Mouse (Mus musculus) embryonic stem cell, embryonic (primary cell): ENCODE data around the gene Tax1bp3.

Experiments
- CTCF ChIA-PET, 4 experiments: fragments of 300-600 bp in 2 of 4; fragments of 350-600 bp in 2 of 4; sonication (Branson Sonifier 250); formaldehyde crosslinking; loops; one replicate each; lab custom pipeline; 2022; ENCODE audit warnings: inconsistent platforms in 2 of 4; lab: Charles Lee
- POLR2A ChIA-PET, 4 experiments: fragments of 300-600 bp in 2 of 4; fragments of 350-600 bp in 2 of 4; sonication (Branson Sonifier 250); formaldehyde crosslinking; loops; one replicate each; lab custom pipeline; 2022; ENCODE audit warnings: antibody characterized with exemption in 4 of 4, inconsistent platforms in 1 of 4; lab: Charles Lee

Tax1bp3 gene

GRCm38 (mm10) chr11:73176608-73177508 lies at the start of gene Tax1bp3, which contains the start of gene Emc6:
Gene Tax1bp3, plus strand, starts transcription at chr11:73177083.
Gene Emc6, minus strand, starts transcription at chr11:73177037.
- ChIA-PET CTCF (interaction anchor here in 2 of 4 experiments (0.5 to 1.0 kb wide), 2 partner anchors 38 to 39 kb away, joined by 3 to 4 read pairs; partner anchors contain the start of gene Haspin (in 1 of the 2)), POLR2A (interaction anchor here (0.6 to 4.0 kb wide), 28 partner anchors 8 to 179 kb away, joined by 3 to 38 read pairs (median 5); partner anchors contain the start of genes Ctns (in 3 of the 4), Haspin (in 3 of the 4), Shpk (in 3 of the 4) and P2rx5 (in 2 of the 4))

GRCm38 (mm10) chr11:73131020-73131419 lies 45.9 kb upstream of the Tax1bp3 start:
- ChIA-PET CTCF (interaction anchor here (0.6 to 3.7 kb wide), 12 partner anchors 29 to 1241 kb away, joined by 3 to 10 read pairs (median 4); partner anchors contain the start of genes Ctns (in 1 of the 4), P2rx5 (in 1 of the 4) and Shpk (in 1 of the 4)), POLR2A (interaction anchor here (0.6 to 1.8 kb wide), 10 partner anchors 9 to 68 kb away, joined by 3 to 5 read pairs (median 3); partner anchors contain the start of genes Ctns (in 3 of the 4), Shpk (in 3 of the 4) and Emc6 (in 1 of the 4))

- POLR2A ChIA-PET: interaction anchor here in 3 of 4 experiments (0.6 to 1.5 kb wide), 3 partner anchors 8 to 66 kb away, joined by 3 to 5 read pairs (median 3); partner anchors contain the start of genes Ctns (in 1 of the 3) and Shpk (in 1 of the 3)
- CTCF ChIA-PET: no interaction called here
Measured at GRCm38 (mm10) chr11:73132999-73133398, 43.9 kb upstream of the Tax1bp3 start.

GRCm38 (mm10) chr11:73134222-73134621 lies 42.7 kb upstream of the Tax1bp3 start:
- ChIA-PET POLR2A (interaction anchor here (0.6 to 1.5 kb wide), 11 partner anchors 9 to 1439 kb away, joined by 3 to 7 read pairs (median 3); partner anchors contain the start of genes Camkk1 (in 1 of the 4), Ctns (in 1 of the 4) and Shpk (in 1 of the 4)), CTCF (no interaction called here)

- ChIA-PET POLR2A (interaction anchor here in 2 of 4 experiments (0.6 to 4.0 kb wide), 4 partner anchors 10 to 62 kb away, joined by 3 to 18 read pairs (median 4); partner anchors contain the start of genes Ctns (in 1 of the 2) and Shpk (in 1 of the 2)), CTCF (interaction anchor here in 1 of 4 experiments (0.9 to 2.4 kb wide), 3 partner anchors 33 to 129 kb away, joined by 4 to 13 read pairs (median 9); no protein-coding TSS in a partner anchor)
Measured at GRCm38 (mm10) chr11:73136587-73136986, 40.3 kb upstream of the Tax1bp3 start.

- CTCF ChIA-PET: interaction anchor here in 3 of 4 experiments (0.7 to 2.7 kb wide), 18 partner anchors 9 to 1440 kb away, joined by 3 to 33 read pairs (median 9); partner anchors contain the start of genes Ctns (in 1 of the 3), P2rx5 (in 1 of the 3) and Shpk (in 1 of the 3)
- POLR2A ChIA-PET: interaction anchor here in 3 of 4 experiments (1.0 to 4.0 kb wide), 27 partner anchors 9 to 192 kb away, joined by 3 to 42 read pairs (median 6); partner anchors contain the start of genes Ctns (in 3 of the 3), P2rx5 (in 3 of the 3), Shpk (in 3 of the 3) and Aspa (in 1 of the 3)
Measured at GRCm38 (mm10) chr11:73137116-73137515, 39.8 kb upstream of the Tax1bp3 start.

- ChIA-PET POLR2A (interaction anchor here (0.5 to 4.0 kb wide), 55 partner anchors 9 to 647 kb away, joined by 3 to 42 read pairs (median 4); partner anchors contain the start of genes Ctns (in 3 of the 4), P2rx5 (in 3 of the 4), Shpk (in 3 of the 4) and Cyb5d2 (in 2 of the 4)), CTCF (interaction anchor here (0.6 to 2.7 kb wide), 39 partner anchors 8 to 1439 kb away, joined by 3 to 33 read pairs (median 4); partner anchors contain the start of genes Ctns (in 3 of the 4), Shpk (in 3 of the 4), P2rx5 (in 2 of the 4) and Emc6 (in 1 of the 4))
Measured at GRCm38 (mm10) chr11:73137591-73138501, 39.0 kb upstream of the Tax1bp3 start, which contains the start of gene Haspin. Gene Haspin, minus strand, starts transcription at chr11:73138294.

GRCm38 (mm10) chr11:73144261-73144681 lies 32.6 kb upstream of the Tax1bp3 start:
- ChIA-PET POLR2A (interaction anchor here in 3 of 4 experiments (0.6 to 4.6 kb wide), 16 partner anchors 10 to 558 kb away, joined by 3 to 31 read pairs (median 4); partner anchors contain the start of genes Ctns (in 2 of the 3), P2rx5 (in 2 of the 3) and Shpk (in 1 of the 3)), CTCF (interaction anchor here in 1 of 4 experiments (0.7 kb wide), 1 partner anchor 21 kb away, joined by 6 read pairs; no protein-coding TSS in a partner anchor)

- ChIA-PET CTCF (interaction anchor here (0.6 to 1.7 kb wide), 9 partner anchors 8 to 649 kb away, joined by 3 to 14 read pairs (median 4); partner anchors contain the start of gene Haspin (in 2 of the 4)), POLR2A (interaction anchor here (0.5 to 4.6 kb wide), 37 partner anchors 8 to 1605 kb away, joined by 3 to 31 read pairs (median 4); partner anchors contain the start of genes Haspin (in 3 of the 4), Ctns (in 2 of the 4), P2rx5 (in 2 of the 4) and Shpk (in 2 of the 4))
Measured at GRCm38 (mm10) chr11:73146026-73146974, 30.6 kb upstream of the Tax1bp3 start.

- ChIA-PET CTCF (interaction anchor here (0.6 to 1.7 kb wide), 6 partner anchors 9 to 505 kb away, joined by 3 to 14 read pairs (median 4); partner anchors contain the start of gene Haspin (in 2 of the 4)), POLR2A (interaction anchor here (0.6 to 4.6 kb wide), 22 partner anchors 9 to 1605 kb away, joined by 3 to 31 read pairs (median 6); partner anchors contain the start of genes Haspin (in 3 of the 4), Ctns (in 1 of the 4), Ncbp3 (in 1 of the 4) and P2rx5 (in 1 of the 4))
Measured at GRCm38 (mm10) chr11:73146975-73147365, 29.9 kb upstream of the Tax1bp3 start.

GRCm38 (mm10) chr11:73148209-73148608 lies 28.7 kb upstream of the Tax1bp3 start:
- POLR2A ChIA-PET: interaction anchor here in 3 of 4 experiments (0.6 to 2.8 kb wide), 7 partner anchors 8 to 1374 kb away, joined by 3 to 10 read pairs (median 5); partner anchors contain the start of gene P2rx5 (in 2 of the 3)
- CTCF ChIA-PET: interaction anchor here in 3 of 4 experiments (0.6 to 0.9 kb wide), 4 partner anchors 10 to 1313 kb away, joined by 3 to 13 read pairs (median 6); partner anchors contain the start of gene Haspin (in 1 of the 3)

- ChIA-PET POLR2A (interaction anchor here in 1 of 4 experiments (0.6 kb wide), 1 partner anchor 9 kb away, joined by 3 read pairs; no protein-coding TSS in a partner anchor), CTCF (no interaction called here)
Measured at GRCm38 (mm10) chr11:73155071-73155470, 21.8 kb upstream of the Tax1bp3 start.

GRCm38 (mm10) chr11:73159957-73160810 lies 16.7 kb upstream of the Tax1bp3 start, which contains the start of gene P2rx5:
Gene P2rx5, plus strand, starts transcription at chr11:73160421.
- POLR2A ChIA-PET: interaction anchor here in 3 of 4 experiments (0.6 to 2.4 kb wide), 35 partner anchors 9 to 590 kb away, joined by 3 to 25 read pairs (median 5); partner anchors contain the start of genes Haspin (in 3 of the 3), Ctns (in 2 of the 3), Emc6 (in 2 of the 3) and Shpk (in 2 of the 3)
- CTCF ChIA-PET: interaction anchor here (0.5 to 2.2 kb wide), 14 partner anchors 9 to 1368 kb away, joined by 3 to 16 read pairs (median 4); partner anchors contain the start of genes Haspin (in 2 of the 4), Ctns (in 1 of the 4) and Shpk (in 1 of the 4)
